Mouse (Mus musculus): Measurements from ENCODE around the gene Ighmbp2.
"Not testable (repeated sequence)": the region's sequence is repeated elsewhere in the genome, so short reads cannot be mapped to it uniquely, and the experiment has no call there.

Ighmbp2 gene

DNA sequence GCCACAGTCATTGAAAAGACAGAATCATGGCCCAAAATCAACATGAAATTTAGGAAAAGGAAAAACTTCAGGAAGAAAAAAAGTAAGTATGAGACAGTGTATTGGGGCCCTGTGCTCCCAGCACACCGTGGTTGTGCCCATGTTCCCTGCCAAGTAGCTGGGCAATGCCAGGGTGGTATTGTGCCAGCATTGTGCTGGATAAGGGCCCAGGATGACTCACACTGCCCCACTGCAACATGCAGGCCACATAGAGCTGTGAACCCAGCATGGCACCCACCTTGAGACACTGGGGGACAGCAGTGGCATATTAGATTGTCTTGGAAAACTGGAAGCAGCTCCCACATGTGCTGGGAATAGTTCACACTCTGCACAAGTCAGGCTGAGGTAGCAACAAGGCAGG is 6.2 kb upstream of the Ighmbp2 start:
- no peak for DNase-seq (ENCODE audit: low spot score in 2 of 2)

DNA sequence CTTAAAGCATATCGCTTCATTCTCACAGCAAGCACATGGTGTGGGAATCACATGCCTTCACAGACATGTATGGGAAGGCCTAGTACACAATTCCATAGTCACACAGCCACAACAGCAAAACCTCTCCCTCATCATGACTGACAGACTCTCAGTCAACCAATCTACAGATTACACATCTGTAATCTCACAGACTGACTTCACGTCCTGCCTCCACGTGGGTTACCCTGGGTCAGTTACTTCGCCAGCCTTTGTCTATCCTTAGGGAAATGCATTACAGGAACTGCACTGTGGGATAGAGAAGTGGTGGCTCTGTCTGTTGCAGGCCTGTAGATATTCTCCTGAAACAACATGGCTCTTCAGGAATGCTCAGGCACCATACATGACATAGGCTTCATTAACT is 931 bp downstream of the Ighmbp2 start:
- no peak for DNase-seq (ENCODE audit: low spot score in 2 of 2)

DNA sequence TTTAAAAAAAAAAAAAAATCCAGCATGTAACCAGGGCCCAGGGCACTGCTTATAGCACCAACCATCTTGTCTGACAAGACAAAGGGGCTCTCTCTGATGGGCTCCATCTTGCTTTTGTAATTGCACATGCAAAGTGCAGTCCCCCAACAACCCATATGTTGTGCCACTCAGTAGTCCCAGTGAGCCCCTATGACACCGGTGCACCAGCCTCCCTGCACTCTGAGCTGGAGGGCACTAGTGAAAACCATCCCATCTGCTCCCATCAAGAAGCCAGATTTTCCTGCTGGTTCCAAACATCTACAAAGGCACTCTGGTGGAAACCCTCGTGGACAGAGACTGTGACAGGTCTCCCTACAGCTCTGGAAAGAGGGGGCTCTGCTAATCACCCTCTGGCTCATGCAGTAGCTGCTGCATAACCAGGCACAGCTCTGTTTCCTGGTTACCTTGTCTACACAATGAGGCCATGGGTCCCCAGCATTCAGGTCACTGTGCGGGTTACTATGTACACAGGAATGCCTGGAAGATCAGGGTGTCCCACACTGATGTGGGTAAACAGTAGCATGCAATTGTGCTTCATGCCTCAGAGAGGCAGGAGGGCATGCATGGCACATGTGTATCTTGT is 7.0 kb downstream of the Ighmbp2 start:
- DNase-seq (ENCODE audit: low spot score in 2 of 2): no peak

DNA sequence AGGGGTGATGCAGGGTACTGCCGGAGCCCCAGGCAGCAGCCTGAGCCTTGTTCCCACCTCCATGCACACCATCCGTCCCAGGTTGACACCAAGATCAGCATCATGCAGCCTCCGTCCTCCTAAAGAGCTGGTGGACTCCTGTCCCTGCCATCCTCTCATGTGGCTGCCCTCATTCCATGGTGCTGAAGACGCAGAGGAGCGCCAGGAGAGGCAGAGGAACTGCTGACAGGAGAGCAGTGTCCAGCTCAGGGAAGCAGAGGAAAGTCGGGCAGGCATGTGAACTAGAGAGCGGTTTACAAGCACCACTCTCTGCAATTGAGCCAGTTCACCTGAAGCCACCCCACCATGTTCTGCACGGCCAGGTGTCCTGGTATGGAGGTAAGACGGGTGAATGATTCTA is 9.5 kb downstream of the Ighmbp2 start:
- DNase-seq (ENCODE audit: low spot score in 2 of 2): no peak

DNA sequence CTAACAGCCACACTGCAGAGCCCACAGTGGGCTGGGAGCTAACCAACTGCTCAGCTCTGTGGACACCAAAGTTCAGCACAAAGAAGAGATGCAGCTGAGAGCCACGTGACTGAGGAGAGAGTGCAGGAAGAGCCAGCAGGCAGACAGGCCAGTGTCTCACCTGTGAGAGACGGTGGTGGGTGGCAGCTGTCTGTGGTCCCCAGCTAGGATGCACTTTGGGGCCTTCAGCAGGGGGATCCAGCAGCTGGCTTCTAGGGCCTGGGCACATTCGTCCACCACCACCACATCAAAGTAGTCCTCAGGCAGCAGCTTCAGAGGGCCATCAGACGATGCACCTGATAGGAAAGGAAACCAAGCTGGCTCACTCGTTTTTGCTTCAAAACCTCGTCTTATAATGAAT is 11.5 kb downstream of the Ighmbp2 start:
- no peak for DNase-seq (ENCODE audit: low spot score in 2 of 2)

DNA sequence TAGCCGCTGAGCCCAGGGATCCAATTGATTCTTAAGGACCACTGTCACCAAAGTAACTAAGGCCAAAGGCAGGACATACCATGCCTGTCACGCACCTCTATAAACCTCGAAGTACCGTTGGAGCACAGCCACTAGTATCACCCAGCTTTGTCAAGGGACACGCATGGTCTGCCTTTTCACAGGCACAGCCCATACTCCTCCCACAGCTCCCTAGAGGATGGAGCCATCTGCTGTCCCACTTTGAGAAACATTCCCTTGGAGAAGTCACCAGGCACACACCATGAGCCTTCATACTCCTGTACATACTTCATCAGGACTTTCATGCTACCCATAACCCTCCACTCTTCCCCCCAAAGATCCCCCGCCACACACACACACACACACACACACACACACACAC is 13.0 kb downstream of the Ighmbp2 start:
- no peak for DNase-seq (ENCODE audit: low spot score in 2 of 2)

DNA sequence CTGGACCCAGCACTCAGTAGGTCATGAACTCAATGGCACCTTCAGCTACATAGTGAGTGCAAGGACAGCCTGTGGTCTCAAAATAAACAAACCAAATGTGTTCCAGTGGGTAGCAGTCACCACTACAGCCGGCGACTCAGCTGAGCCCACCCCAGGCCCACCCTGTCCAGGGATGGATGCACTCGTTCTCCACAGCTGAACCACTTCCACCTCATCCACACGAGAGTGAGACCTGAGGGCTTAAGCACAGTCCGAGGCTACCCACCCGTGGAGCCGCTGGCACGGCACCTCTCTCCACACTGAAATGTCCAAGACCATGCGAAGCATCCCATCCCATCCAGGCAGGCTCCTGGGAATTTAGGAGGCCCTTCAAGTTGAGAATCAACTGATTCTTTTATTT is 13.5 kb downstream of the Ighmbp2 start:
- peak in 1 of 2 experiments; percentile 8 for DNase-seq (ENCODE audit: low spot score in 2 of 2)

DNA sequence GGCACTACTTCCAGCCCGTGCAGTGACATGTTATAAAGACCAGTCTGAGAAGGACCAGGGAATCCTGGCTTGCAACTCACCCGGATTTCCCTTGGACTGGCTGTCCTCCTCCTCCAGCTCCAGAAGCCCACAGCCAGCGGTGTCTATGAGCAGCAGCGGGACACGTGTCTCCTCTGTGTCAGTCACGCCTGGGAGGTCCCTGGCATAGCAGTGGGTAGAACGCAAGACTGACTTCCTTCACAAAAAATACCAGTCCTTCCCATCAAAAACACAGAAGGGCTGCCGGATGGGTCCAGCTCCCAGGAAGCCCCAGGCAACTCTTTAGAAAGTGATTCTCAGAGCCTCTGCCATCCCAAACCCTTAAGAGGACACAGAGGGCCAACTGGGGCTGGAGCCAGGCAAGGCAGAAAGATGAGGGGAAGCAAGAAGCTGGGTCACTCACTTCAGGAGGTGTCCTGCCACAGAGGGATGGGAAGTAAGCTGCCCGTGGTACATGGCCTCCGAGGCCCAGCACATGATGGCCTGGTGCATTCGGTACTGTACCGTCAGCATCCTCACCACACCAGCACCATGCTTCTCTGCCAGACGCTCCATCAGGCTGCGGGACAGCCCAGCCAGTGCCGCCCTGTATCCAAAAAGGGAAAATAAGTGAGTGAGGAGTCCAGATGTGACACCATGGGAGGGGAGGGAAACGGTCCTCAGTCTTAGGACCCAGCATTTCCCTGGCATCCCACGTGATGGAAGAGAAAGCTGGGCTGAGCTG is 14.4 kb downstream of the Ighmbp2 start:
- DNase-seq (ENCODE audit: low spot score in 2 of 2): peak; percentile 9 to 57

DNA sequence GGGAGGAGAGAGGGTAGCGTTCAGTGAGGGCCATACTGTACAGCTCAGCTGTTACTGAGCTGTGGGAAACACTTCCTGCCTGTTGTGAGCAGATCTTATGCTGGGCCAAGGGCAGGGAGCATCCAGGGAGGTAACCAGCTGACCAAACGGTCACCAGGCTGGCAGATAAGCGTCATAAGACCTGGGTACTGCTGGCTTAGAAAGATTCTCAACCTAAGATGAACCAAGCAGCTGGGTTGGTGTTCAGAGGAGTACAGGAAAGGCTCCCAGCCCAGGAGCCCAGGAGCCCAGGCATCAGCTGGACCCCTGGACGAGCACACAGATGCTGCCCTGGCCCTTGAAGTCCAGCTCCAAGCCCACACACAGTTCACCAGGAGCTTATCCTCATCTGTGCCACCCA is 15.5 kb downstream of the Ighmbp2 start:
- no peak for DNase-seq (ENCODE audit: low spot score in 2 of 2)

DNA sequence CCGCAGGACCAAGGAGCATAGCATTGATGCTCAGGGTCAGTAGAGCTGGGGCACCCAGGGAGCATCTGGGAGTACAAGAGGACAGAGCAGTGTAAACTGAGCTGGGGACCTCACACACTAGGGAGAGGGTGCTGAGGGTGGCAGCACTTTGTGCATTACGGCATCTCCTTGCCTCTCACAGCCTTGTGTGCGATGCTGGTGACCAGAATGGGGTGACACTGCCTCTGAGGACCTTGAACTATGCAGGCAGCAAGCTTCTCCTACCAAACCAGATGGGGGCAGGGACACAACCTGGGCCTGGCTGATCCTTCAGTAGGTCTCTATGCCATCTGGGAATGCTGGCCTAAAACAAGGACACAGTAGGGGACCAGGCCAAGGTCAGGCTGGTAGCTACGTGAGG is 16.1 kb downstream of the Ighmbp2 start:
- DNase-seq (ENCODE audit: low spot score in 2 of 2): peak in 1 of 2 experiments; percentile 55

DNA sequence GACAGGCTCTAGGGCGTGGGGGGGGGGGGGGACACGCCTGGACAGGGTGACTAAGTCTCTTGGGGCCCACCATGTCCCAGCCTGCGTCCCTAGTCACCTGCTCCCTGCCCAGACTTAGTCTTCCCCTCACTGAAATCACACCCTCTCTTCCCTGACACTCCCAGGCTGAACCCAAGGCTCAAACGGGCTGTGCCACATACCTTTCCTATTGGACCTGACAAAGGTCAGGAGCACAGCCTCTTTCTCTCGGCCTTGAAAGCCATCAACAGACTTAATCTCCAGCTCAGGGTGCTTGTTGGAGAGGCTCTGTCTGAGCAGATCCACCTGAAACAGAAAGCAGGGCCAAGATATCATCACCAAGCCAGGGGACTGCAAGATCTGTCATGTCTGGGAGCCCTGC is 16.7 kb downstream of the Ighmbp2 start:
- peak in 1 of 2 experiments; percentile 53 for DNase-seq (ENCODE audit: low spot score in 2 of 2)

DNA sequence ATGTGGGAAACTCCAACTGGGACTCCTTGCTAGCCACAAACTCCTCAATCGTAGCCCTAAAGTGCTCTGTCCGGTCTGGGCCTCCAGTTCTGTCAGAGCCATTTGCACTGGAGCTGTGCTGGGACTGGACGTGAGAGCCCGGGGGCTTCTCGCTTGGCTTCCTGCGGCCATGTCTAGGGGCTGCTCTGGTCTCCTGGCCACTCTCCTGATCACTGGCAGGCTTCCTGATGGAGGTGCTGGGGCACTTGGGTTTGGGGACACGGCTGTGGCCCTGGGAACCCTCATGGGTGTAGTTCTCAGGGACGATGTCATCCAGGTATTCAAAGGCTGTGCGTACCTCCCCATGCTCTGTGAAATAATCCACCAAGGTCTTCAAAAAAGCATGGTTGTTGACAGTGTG is 17.6 kb downstream of the Ighmbp2 start:
- peak in 1 of 2 experiments; percentile 52 for DNase-seq (ENCODE audit: low spot score in 2 of 2)

DNA sequence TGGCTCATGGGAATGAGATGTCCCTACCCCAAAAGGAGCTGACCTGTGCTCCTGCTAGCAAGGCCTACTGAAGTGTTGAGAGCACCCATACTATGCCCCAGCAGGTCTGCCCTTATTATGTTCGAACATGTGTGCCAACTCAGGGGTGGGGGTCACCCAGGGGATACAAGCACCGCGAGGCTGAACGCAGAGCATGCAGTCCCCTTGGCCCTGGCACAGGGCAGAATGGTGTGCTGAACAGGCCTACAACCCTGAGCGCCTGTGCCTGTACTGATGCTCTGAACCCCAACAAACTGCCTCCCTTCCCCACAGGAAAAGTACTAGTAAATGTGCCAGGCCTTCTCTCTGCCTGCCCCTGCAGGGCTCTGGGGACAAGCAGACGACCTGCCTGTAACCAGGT is 18.5 kb downstream of the Ighmbp2 start:
- peak in 1 of 2 experiments; percentile 58 for DNase-seq (ENCODE audit: low spot score in 2 of 2)

DNA sequence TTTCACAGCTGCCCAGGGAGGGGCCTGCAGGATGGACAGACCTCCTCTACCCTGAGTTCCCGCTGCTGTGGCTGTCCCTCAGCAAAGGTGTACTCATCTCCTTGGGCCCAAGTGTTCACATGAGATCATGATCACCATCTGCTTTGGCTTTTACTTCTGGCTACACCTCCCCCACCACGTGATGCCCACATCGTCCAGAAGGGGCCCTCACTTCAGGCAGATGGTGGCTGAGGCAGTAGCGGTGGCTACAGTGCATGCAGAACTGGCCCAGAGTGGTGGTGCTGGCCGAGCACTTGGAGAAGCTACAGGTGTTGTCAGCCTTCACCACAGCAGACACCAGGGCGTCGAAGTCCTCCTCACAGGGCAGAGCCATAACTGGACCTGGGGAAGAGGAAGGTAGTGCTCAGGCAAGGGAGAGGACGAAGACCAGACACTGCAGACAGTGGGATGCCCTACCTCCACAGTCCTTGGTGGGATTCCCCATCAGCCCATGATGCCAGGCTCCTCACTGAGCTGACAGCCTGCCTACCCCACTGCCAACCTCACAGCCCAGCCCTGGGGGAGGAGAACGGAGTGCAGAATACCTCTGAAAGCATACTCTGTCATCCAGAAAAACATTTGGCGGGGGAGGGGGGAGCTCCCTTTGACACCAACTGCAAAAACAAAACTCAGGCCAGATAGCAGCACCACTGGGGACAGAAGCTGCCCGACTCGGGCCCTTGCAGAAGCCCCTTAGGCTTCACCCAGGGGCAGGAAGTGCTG is 20.9 kb downstream of the Ighmbp2 start:
- DNase-seq (ENCODE audit: low spot score in 2 of 2): peak in 1 of 2 experiments; percentile 56

DNA sequence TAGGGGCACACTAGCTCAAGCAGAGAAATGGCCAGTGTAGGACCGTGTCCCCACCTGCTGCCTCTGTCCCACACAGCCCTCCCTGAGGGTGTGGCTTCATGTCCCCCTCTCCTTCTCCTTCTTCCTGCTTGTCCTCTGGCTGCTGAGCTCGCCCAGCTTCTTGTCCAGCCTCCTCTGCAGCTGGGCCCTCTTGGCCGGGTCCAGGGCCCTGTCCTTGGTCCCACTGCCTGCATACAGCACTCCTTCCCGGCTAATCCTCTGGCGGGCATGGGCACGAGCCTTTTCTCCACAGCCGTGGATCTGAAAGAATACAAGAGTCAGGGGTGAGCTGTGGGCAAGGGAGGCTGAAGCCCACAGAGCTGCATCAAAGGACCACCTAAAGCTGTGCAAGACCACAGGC is 21.5 kb downstream of the Ighmbp2 start:
- DNase-seq (ENCODE audit: low spot score in 2 of 2): peak in 1 of 2 experiments; percentile 52

DNA sequence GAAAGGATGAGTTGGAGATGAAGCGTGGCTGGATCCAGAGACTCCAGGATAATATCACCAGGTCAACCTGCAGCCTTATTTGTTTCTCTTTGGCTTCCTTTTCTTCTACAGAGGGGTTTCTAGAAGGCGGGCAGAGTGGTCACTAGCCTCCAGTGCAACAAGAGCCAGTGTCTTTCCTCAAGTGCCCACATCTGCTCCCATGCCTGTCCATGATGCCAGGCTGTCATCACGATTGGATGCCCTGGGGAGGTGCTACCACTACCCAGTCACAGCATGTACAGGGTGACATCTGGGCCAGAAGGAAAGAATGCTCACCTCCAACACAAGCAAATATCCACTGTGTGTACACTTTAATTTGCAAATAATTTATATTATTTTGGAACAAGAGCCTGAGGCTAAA is 22.2 kb downstream of the Ighmbp2 start:
- no peak for DNase-seq (ENCODE audit: low spot score in 2 of 2)

DNA sequence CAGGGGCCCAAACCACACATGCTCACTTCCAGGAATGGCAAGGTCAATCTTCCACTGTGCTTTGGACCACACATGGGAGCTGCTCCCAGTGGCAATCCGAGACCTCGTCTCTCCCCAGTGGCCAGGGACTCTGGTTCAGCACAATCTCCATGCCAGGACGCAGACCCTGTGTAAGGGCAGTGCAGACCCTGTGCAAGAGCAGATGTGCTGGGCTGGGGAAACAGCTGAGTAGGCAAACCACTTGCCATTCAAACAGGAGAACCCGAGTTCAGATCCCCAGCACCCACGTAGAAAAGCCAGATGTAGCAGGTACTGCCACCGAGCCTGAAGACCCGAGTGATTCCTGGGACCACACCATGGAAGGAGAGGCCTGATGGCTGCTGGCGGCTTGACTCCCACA is 22.8 kb downstream of the Ighmbp2 start:
- DNase-seq (ENCODE audit: low spot score in 2 of 2): no peak

DNA sequence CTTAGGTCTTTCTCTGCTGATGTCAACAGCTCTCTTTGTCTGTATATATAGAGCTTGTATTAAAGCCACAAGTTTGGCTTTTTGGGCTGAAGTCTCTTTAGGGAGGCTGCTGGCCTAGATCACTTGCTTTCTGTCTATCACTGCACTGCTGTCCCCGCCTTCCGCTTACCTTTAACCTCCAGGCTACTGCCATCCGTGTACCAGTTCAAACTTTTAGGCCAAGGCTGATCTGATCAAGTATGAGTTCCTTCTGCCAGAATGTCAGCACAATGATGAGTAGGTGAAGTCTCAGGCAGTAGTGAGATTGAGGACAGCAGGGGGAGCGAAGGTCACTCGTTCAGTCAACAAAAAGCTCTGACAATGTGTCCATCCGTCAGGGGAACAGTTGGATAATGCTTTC is 57.6 kb downstream of the Ighmbp2 start:
- DNase-seq (ENCODE audit: low spot score in 2 of 2): not testable (repeated sequence)

DNA sequence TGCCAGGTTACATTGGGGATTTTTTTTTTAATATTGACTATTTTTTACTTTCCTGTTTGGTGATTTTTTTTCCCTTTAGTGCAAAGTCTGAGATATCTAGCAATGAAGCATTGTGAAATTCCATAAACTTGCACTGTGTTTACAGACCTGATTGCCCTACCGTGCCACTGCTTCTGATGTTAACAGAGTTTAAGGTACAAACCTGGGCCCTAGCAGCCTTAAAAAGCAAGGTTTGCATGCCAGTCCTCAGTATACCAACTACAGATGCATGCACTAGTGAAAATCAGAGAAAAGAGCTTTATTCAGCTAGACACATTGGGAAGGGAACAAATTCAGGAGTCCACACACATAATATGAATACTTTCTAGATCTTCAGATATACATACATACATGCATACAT is 67.9 kb downstream of the Ighmbp2 start:
- not testable (repeated sequence) for DNase-seq (ENCODE audit: low spot score in 2 of 2)

All from spleen, postnatal 4 days (tissue).